Mouse (Mus musculus) lung, postnatal 36 days (tissue): Measurements from ENCODE around the gene Skint1.
"Not testable (repeated sequence)": the region's sequence is repeated elsewhere in the genome, so short reads cannot be mapped to it uniquely, and the experiment has no call there.

ENCODE experiments used
- DNase-seq: peaks from one replicate; pipeline ENCODE4 v3.0.0; 2022; ENCODE audit warnings: mixed read lengths

Gene Skint1

GRCm38 (mm10) chr4:112005969-112006368 is at the start of gene Skint1:
Gene Skint1 (plus strand): TSS chr4:112006269.
- no peak for DNase-seq

- DNase-seq: no peak
These were observed 44.8 kb upstream of the Skint1 start for GRCm38 (mm10) chr4:111961309-111961708.

GRCm38 (mm10) chr4:111963241-111963640 is 42.8 kb upstream of the Skint1 start:
- not testable (repeated sequence) for DNase-seq

DNA sequence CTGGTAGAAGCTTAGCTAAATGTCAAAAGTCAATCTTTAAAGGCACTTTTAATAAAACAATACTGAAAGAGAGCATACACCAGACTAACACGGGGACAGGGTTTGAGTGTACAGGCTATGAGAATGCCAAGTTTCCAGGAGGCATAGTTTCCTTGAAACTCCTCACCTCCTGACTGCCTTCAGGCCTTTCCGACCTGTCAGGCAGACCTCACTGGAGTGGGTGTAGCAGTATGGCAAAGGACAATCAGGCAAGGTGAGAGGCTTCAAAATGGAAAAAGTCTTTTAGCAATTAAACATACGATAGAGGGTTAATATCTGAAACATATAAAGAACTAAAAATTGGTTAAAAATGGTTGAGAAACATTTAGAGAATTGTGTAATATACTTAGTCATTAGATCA is 42.4 kb upstream of the Skint1 start:
- no peak for DNase-seq

DNA sequence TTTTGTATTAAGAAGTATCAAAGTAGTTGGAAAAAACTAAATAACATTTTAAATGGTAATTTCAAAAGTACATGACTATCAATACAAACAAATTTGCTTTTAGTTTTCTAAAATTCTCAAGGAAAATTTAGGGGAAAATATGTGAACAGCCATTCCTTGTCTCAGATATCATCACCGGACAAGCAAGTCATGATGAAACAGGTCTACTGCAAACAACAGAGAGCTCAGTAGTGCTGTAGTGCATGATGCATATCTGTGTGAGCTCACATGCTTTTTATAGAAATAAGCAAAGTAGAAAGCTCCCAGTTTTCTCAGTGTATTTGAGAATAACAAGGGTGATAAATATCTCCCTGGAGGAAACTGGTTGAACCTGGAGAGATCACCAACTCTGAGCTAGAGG is 33.4 kb upstream of the Skint1 start, which contains the start of gene Skint7:
Gene Skint7 (plus strand): TSS at position 301 of the 400 bp plus-strand sequence.
- DNase-seq: no peak

DNA sequence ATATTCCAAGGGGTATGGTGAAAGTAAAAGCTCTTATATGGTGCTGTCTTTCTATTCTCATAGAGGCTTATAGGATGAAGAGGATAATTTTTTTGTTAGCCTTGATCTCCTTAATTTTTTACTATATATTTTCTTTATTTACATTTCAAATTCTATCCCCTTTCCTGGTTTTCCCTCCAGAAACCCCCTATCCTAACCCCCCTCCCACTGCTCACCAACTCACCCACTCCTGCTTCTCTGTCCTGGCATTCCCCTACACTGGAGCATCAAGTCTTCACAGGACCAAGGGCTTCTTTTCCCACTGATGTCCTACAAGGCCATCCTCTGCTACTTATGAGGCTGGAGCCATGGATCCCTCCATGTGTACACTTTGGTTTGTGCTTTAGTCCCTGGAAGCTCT is 65.6 kb downstream of the Skint1 start, which contains the start of gene Skint4:
Gene Skint4 (plus strand): TSS at position 301 of the 400 bp plus-strand sequence.
- DNase-seq: no peak
